Mouse (Mus musculus) testis, adult 2 months (tissue): ENCODE data around the gene Grik5.
A peak's percentile ranks its signal among the peaks of the same experiment; 100 is the strongest.

Experiments
- CTCF ChIP-seq: fragments of 200-500 bp; IDR thresholded peaks from 2 replicates; pipeline ENCODE4 v1.5.1; 2012; ENCODE audit warnings: low read depth, mild to moderate bottlenecking, inconsistent platforms, low read length, moderate library complexity; ENCODE audit not compliant: control insufficient read depth, insufficient read depth, insufficient replicate concordance
- POLR2A ChIP-seq: fragments of 200-500 bp; IDR thresholded peaks from 2 replicates; pipeline ENCODE4 v1.6.1; 2012; ENCODE audit warnings: low read depth, mild to moderate bottlenecking, inconsistent platforms, low read length, moderate library complexity; ENCODE audit not compliant: control insufficient read depth

DNA sequence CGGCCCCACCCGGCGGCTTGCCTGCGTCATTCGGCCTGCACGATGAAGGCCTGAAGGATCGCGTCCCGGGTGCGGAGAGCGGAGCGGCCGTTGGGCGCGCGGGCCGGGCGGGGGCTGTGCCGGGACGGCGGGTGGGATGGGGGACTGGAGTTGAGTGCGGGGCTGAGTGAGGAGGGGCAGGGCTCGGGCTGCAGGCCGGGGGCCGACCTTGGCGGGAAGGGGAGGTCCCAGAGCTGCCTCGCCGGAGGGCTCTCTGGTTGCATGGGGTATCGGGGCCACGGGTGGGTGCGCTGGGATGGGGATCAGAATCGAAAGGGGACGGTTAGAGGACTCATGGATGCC lies 5.2 kb upstream of the Grik5 start:
- TF ChIP-seq CTCF (no peak), POLR2A (0 out of 2 replicates have a peak, but pooled peaks have one; percentile 29)
